Mouse (Mus musculus) liver, embryonic 14.5 days (tissue): Measurements from ENCODE around the gene Prss27.

ENCODE experiments used
- CTCF ChIP-seq: IDR thresholded peaks from 2 replicates; pipeline ENCODE4 v1.5.1; 2016; ENCODE audit warnings: antibody characterized with exemption, low read depth, control low read depth
- EP300 ChIP-seq: IDR thresholded peaks from 2 replicates; pipeline ENCODE4 v1.6.1; 2016; ENCODE audit warnings: antibody characterized with exemption, low read depth

GRCm38 (mm10) chr17:24000404-24000803 is 37.5 kb upstream of the Prss27 start:
- no peak for TF ChIP-seq CTCF
- no peak for TF ChIP-seq EP300
